Mouse (Mus musculus) CH12.LX (cell line): ENCODE results near the gene Vmn1r68. TPM values are rescaled to one million over a fixed set of nuclear protein-coding genes. Genes with fewer than 3 reads are reported as not detected.

Experiments used
- DNase-seq: peaks from one replicate; pipeline ENCODE4 v3.0.0-alpha.2; 2013; ENCODE audit errors: extremely low read depth
- H3K27ac ChIP-seq: 2 replicates; pipeline ENCODE4 v1.5.1; 2012; ENCODE audit warnings: low read depth, mild to moderate bottlenecking, control low read depth, moderate library complexity; ENCODE audit not compliant: insufficient read depth
- H3K27me3 ChIP-seq: replicated peaks from 2 replicates; pipeline ENCODE3; 2012; ENCODE audit warnings: inconsistent platforms
- H3K36me3 ChIP-seq, 2 experiments: replicated peaks in 1 of 2; 2 replicates each; pipeline versions ENCODE3 to v1.6.1; 2012; ENCODE audit warnings: inconsistent platforms in 1 of 2, low read length in 1 of 2, mild to moderate bottlenecking in 1 of 2, mixed read lengths in 1 of 2, moderate library complexity in 1 of 2; ENCODE audit not compliant: control insufficient read depth in 1 of 2, insufficient read depth in 1 of 2
- H3K4me1 ChIP-seq, 2 experiments: 2 replicates each; pipeline ENCODE4 v1.6.1; 2012; ENCODE audit warnings: inconsistent platforms in 1 of 2, moderate library complexity in 1 of 2; ENCODE audit not compliant: insufficient read depth in 2 of 2, control insufficient read depth in 1 of 2
- H3K4me2 ChIP-seq: 2 replicates; pipeline ENCODE4 v1.6.1; 2012; ENCODE audit warnings: low read depth, mild to moderate bottlenecking, control low read depth; ENCODE audit not compliant: poor library complexity, insufficient read depth, severe bottlenecking
- H3K4me3 ChIP-seq, 3 experiments: fragments of 150-350 bp in 1 of 3; sonication (generic) in 1 of 3; replicated peaks in 1 of 3; 2 replicates each; pipeline versions ENCODE3 to v1.5.1; 2011 to 2012; ENCODE audit warnings: low read depth in 2 of 3, low read length in 2 of 3, mild to moderate bottlenecking in 2 of 3, moderate library complexity in 2 of 3, control low read depth in 1 of 3, improper control_type of control experiment in 1 of 3, inconsistent platforms in 1 of 3, mixed read lengths in 1 of 3; ENCODE audit not compliant: poor library complexity in 1 of 3
- H3K79me2 ChIP-seq: replicated peaks from 2 replicates; pipeline ENCODE4 v1.6.1; 2012; ENCODE audit warnings: mild to moderate bottlenecking, moderate library complexity; ENCODE audit not compliant: control insufficient read depth, poor library complexity, insufficient read depth, severe bottlenecking; ENCODE audit errors: extremely low read depth
- H3K9ac ChIP-seq: 2 replicates; pipeline ENCODE4 v1.6.1; 2012; ENCODE audit warnings: low read depth, mild to moderate bottlenecking, control low read depth, moderate library complexity; ENCODE audit not compliant: insufficient read depth
- H3K9me3 ChIP-seq: replicated peaks from 2 replicates; pipeline ENCODE3; 2012; ENCODE audit warnings: low read length, inconsistent platforms, mixed read lengths
- CHD1 ChIP-seq: IDR thresholded peaks from 2 replicates; pipeline ENCODE4 v1.6.1; 2012; ENCODE audit warnings: low read depth, low read length, improper control_type of control experiment, inconsistent platforms
- CHD2 ChIP-seq: IDR thresholded peaks from 2 replicates; pipeline ENCODE4 v1.6.1; 2011; ENCODE audit warnings: low read length, improper control_type of control experiment
- CTCF ChIP-seq, 2 experiments: IDR thresholded peaks in 1 of 2; conservative IDR thresholded peaks in 1 of 2; 2 replicates each; pipeline ENCODE4 v1.5.1; 2011 to 2012; ENCODE audit warnings: low read depth in 2 of 2, low read length in 2 of 2, improper control_type of control experiment in 1 of 2, inconsistent platforms in 1 of 2, mild to moderate bottlenecking in 1 of 2, moderate library complexity in 1 of 2
- EP300 ChIP-seq: IDR thresholded peaks from 2 replicates; pipeline ENCODE4 v1.6.1; 2011; ENCODE audit warnings: low read length, improper control_type of control experiment
- ETS1 ChIP-seq: conservative IDR thresholded peaks from 2 replicates; pipeline ENCODE4 v1.6.1; 2012; ENCODE audit warnings: low read depth, mild to moderate bottlenecking, inconsistent platforms, low read length, improper control_type of control experiment, moderate library complexity
- JUN ChIP-seq: IDR thresholded peaks from 2 replicates; pipeline ENCODE4 v1.6.1; 2011; ENCODE audit warnings: low read depth, mild to moderate bottlenecking, low read length, improper control_type of control experiment, moderate library complexity; ENCODE audit not compliant: insufficient read depth
- JUND ChIP-seq: conservative IDR thresholded peaks from 2 replicates; pipeline ENCODE4 v1.6.1; 2011; ENCODE audit warnings: low read depth, low read length, improper control_type of control experiment
- MAFK ChIP-seq: IDR thresholded peaks from 2 replicates; pipeline ENCODE4 v1.6.1; 2011; ENCODE audit warnings: low read length, improper control_type of control experiment; ENCODE audit not compliant: insufficient replicate concordance
- MXI1 ChIP-seq: IDR thresholded peaks from 2 replicates; pipeline ENCODE4 v1.6.1; 2011; ENCODE audit warnings: mild to moderate bottlenecking, low read depth, low read length, improper control_type of control experiment
- PAX5 ChIP-seq: IDR thresholded peaks from 2 replicates; pipeline ENCODE4 v1.6.1; 2012; ENCODE audit warnings: low read length, inconsistent platforms, mixed read lengths
- POLR2A ChIP-seq: IDR thresholded peaks from 2 replicates; pipeline ENCODE4 v1.6.1; 2011; ENCODE audit warnings: low read depth, mild to moderate bottlenecking, improper control_type of control experiment, low read length
- RAD21 ChIP-seq: IDR thresholded peaks from 2 replicates; pipeline ENCODE4 v1.6.1; 2011; ENCODE audit warnings: low read depth, mild to moderate bottlenecking, low read length, improper control_type of control experiment, moderate library complexity
- SMC3 ChIP-seq: IDR thresholded peaks from 2 replicates; pipeline ENCODE4 v1.6.1; 2011; ENCODE audit warnings: low read depth, low read length, improper control_type of control experiment
- TBP ChIP-seq: conservative IDR thresholded peaks from 2 replicates; pipeline ENCODE4 v1.6.1; 2011; ENCODE audit warnings: low read depth, low read length, improper control_type of control experiment
- TCF12 ChIP-seq: IDR thresholded peaks from 2 replicates; pipeline ENCODE4 v1.6.1; 2014; ENCODE audit warnings: low read depth, mild to moderate bottlenecking, inconsistent platforms, low read length, improper control_type of control experiment
- UBTF ChIP-seq: IDR thresholded peaks from 2 replicates; pipeline ENCODE4 v1.6.1; 2012; ENCODE audit warnings: low read depth, mild to moderate bottlenecking, inconsistent platforms, low read length, improper control_type of control experiment, moderate library complexity
- ZMIZ1 ChIP-seq: IDR thresholded peaks from 2 replicates; pipeline ENCODE4 v1.6.1; 2012; ENCODE audit warnings: low read depth, mild to moderate bottlenecking, inconsistent platforms, low read length, improper control_type of control experiment
- ZNF384 ChIP-seq: IDR thresholded peaks from 2 replicates; pipeline ENCODE4 v1.6.1; 2012; ENCODE audit warnings: low read depth, low read length, improper control_type of control experiment, inconsistent platforms
- dilution Hi-C: fragments of 300-500 bp; cut with MboI; formaldehyde crosslinking; loops from 2 replicates; pipeline ENCODE4 v1.14.3; 2020; ENCODE audit warnings: low sequenced_read_pairs; ENCODE audit not compliant: extremely low pct_unique_long_range_greater_than_20kb, extremely low pct_ligation_motif_present
- in situ Hi-C: fragments of 300-500 bp; cut with MboI; formaldehyde crosslinking; loops from 3 replicates; pipeline ENCODE4 v1.14.3; 2019; ENCODE audit warnings: low sequenced_read_pairs, low pct_ligation_motif_present, low pct_unique_long_range_greater_than_20kb, mixed read lengths
- polyA plus RNA-seq: library from polyadenylated mRNA; unstranded; fragments of >175 nt; gene quantifications from 2 replicates; pipeline ENCODE4 v1.2.1, GENCODE M21; 2012; ENCODE audit warnings: low read depth; ENCODE audit not compliant: insufficient read length
- total RNA-seq, 2 experiments: library from RNA; depleted of rRNA; stranded (reverse); fragments of 300-350 nt in 1 of 2; fragments of >200 nt in 1 of 2; gene quantifications; 2 replicates each; pipeline ENCODE4 v1.2.3; 2012 to 2014

Gene Vmn1r68
- total and polyA plus RNA-seq, 3 experiments = not detected

GRCm38 (mm10) chr7:10458166-10458565, 100.1 kb downstream of the Vmn1r68 start:
- peaks cover 22% of the 10 kb centered on the region for H3K9me3 ChIP-seq
- TF ChIP-seq CHD1 = no peak
- no peak for TF ChIP-seq TBP
- no peak for TF ChIP-seq MXI1
- TF ChIP-seq CTCF (conservative IDR thresholded peaks at IDR 0.05 in 1 of 2, IDR thresholded peaks at IDR 0.05 in 1 of 2; ENCODE audit: low read depth in 2 of 2, low read length in 2 of 2) = no peak
- TF ChIP-seq JUN = no peak
- TF ChIP-seq ETS1 = no peak
- no peak for TF ChIP-seq EP300
- no peak for TF ChIP-seq POLR2A
- TF ChIP-seq JUND = no peak
- TF ChIP-seq CHD2 = no peak
- no peak for TF ChIP-seq ZMIZ1
- no peak for TF ChIP-seq PAX5
- no peak for TF ChIP-seq ZNF384
- TF ChIP-seq MAFK = no peak
- no peak for TF ChIP-seq TCF12
- TF ChIP-seq RAD21 = no peak
- no peak for TF ChIP-seq UBTF
- no peak for TF ChIP-seq SMC3
- TF ChIP-seq, all 38 proteins: peak for 0
- no peak overlapping the region for H3K4me2 ChIP-seq
- no peak overlapping the region for H3K9ac ChIP-seq
- no peak overlapping the region for H3K27ac ChIP-seq
- no peaks in the 10 kb centered on the region for H3K27me3 ChIP-seq
- dilution Hi-C loops (no loop called here), in situ Hi-C loops (no loop called here)
- no peaks in the 10 kb centered on the region for H3K36me3 ChIP-seq
- H3K4me1 ChIP-seq = no peaks in the 10 kb centered on the region
- no peaks in the 10 kb centered on the region for H3K79me2 ChIP-seq
- H3K4me3 ChIP-seq = no peak overlapping the region
- DNase-seq = no peak

Other genes with a start within 250 kb of the Vmn1r68 start
- gene Vmn1r67, start 115.2 kb downstream of the Vmn1r68 start, total RNA-seq (2012; rRNA removed) = not detected in 2 replicates
- gene Vmn1r67, start 115.2 kb downstream of the Vmn1r68 start, total RNA-seq (2014; rRNA removed) = not detected in 2 replicates
- gene Vmn1r67, start 115.2 kb downstream of the Vmn1r68 start, polyA plus RNA-seq = not detected in 2 replicates
- not detected in 2 replicates for gene Zik1, start 63.1 kb downstream of the Vmn1r68 start, total RNA-seq (2012; rRNA removed)
- not detected in 2 replicates for gene Zik1, start 63.1 kb downstream of the Vmn1r68 start, total RNA-seq (2014; rRNA removed)
- not detected in 2 replicates for gene Zik1, start 63.1 kb downstream of the Vmn1r68 start, polyA plus RNA-seq
- not detected in 2 replicates for gene Vmn1r69, start 55.2 kb upstream of the Vmn1r68 start, total RNA-seq (2012; rRNA removed)
- gene Vmn1r69, start 55.2 kb upstream of the Vmn1r68 start, total RNA-seq (2014; rRNA removed) = not detected in 2 replicates
- not detected in 2 replicates for gene Vmn1r69, start 55.2 kb upstream of the Vmn1r68 start, polyA plus RNA-seq
- gene Vmn1r70, start 73.0 kb upstream of the Vmn1r68 start, total RNA-seq (2012; rRNA removed) = not detected in 2 replicates
- gene Vmn1r70, start 73.0 kb upstream of the Vmn1r68 start, total RNA-seq (2014; rRNA removed) = not detected in 2 replicates
- not detected in 2 replicates for gene Vmn1r70, start 73.0 kb upstream of the Vmn1r68 start, polyA plus RNA-seq
- gene Nlrp4b, start 129.3 kb upstream of the Vmn1r68 start, total RNA-seq (2012; rRNA removed) = not detected in 2 replicates
- gene Nlrp4b, start 129.3 kb upstream of the Vmn1r68 start, total RNA-seq (2014; rRNA removed) = not detected in 2 replicates
- not detected in 2 replicates for gene Nlrp4b, start 129.3 kb upstream of the Vmn1r68 start, polyA plus RNA-seq
- gene Vmn1r71, start 195.9 kb upstream of the Vmn1r68 start, total RNA-seq (2012; rRNA removed) = not detected in 2 replicates
- not detected in 2 replicates for gene Vmn1r71, start 195.9 kb upstream of the Vmn1r68 start, total RNA-seq (2014; rRNA removed)
- gene Vmn1r71, start 195.9 kb upstream of the Vmn1r68 start, polyA plus RNA-seq = not detected in 2 replicates